Mouse (Mus musculus) embryo, embryonic 9.5 days (tissue): ENCODE data around the gene Arrdc3.
"Not testable (repeated sequence)": the region's sequence is repeated elsewhere in the genome, so short reads cannot be mapped to it uniquely, and the experiment has no call there.

Experiments used
- DNase-seq: peaks from one replicate; pipeline ENCODE4 v3.0.0-alpha.2; 2017; ENCODE audit errors: extremely low spot score

Gene Arrdc3

GRCm38 (mm10) chr13:80883190-80883589, at the start of gene Arrdc3:
Arrdc3 (plus strand) TSS chr13:80883384.
- DNase-seq, result peak; percentile 95

GRCm38 (mm10) chr13:80862215-80862614, 21.0 kb upstream of the Arrdc3 start:
- DNase-seq, result peak; percentile 40

- DNase-seq, result no peak
Observed at GRCm38 (mm10) chr13:80864195-80864594, 19.0 kb upstream of the Arrdc3 start.

- no peak for DNase-seq
Observed at GRCm38 (mm10) chr13:80875126-80875525, 8.1 kb upstream of the Arrdc3 start.

- no peak for DNase-seq
Observed at GRCm38 (mm10) chr13:80880756-80881155, 2.4 kb upstream of the Arrdc3 start.

- peak; percentile 75 for DNase-seq
Observed at GRCm38 (mm10) chr13:80881722-80882500, 1.3 kb upstream of the Arrdc3 start.

- no peak for DNase-seq
Observed at GRCm38 (mm10) chr13:80882716-80883135, 458 bp upstream of the Arrdc3 start.

GRCm38 (mm10) chr13:80883649-80884376, 629 bp downstream of the Arrdc3 start:
- DNase-seq, result peak; percentile 56

- peak; percentile 88 for DNase-seq
Observed at GRCm38 (mm10) chr13:80884377-80884983, 1.3 kb downstream of the Arrdc3 start.

- peak; percentile 95 for DNase-seq
Observed at GRCm38 (mm10) chr13:80885103-80885833, 2.1 kb downstream of the Arrdc3 start.

GRCm38 (mm10) chr13:80885834-80886663, 2.9 kb downstream of the Arrdc3 start:
- peak; percentile 96 for DNase-seq

- peak; percentile 35 for DNase-seq
Observed at GRCm38 (mm10) chr13:80886664-80887210, 3.6 kb downstream of the Arrdc3 start.

GRCm38 (mm10) chr13:80887842-80888241, 4.7 kb downstream of the Arrdc3 start:
- no peak for DNase-seq

- not testable (repeated sequence) for DNase-seq
Observed at GRCm38 (mm10) chr13:80894928-80895327, 11.7 kb downstream of the Arrdc3 start.

GRCm38 (mm10) chr13:80897411-80897810, 14.2 kb downstream of the Arrdc3 start:
- DNase-seq, result no peak

GRCm38 (mm10) chr13:80898095-80898494, 14.9 kb downstream of the Arrdc3 start:
- no peak for DNase-seq

GRCm38 (mm10) chr13:80899435-80900029, 16.3 kb downstream of the Arrdc3 start:
- DNase-seq, result no peak

GRCm38 (mm10) chr13:80901432-80901831, 18.2 kb downstream of the Arrdc3 start:
- no peak for DNase-seq

- DNase-seq, result no peak
Observed at GRCm38 (mm10) chr13:80902796-80903195, 19.6 kb downstream of the Arrdc3 start.

- DNase-seq, result no peak
Observed at GRCm38 (mm10) chr13:80913361-80913760, 30.2 kb downstream of the Arrdc3 start.
